Mouse (Mus musculus) hematopoietic multipotent progenitor cell, adult 10-12 weeks (in vitro differentiated cells): ENCODE data around the gene Tnn. TPM values are rescaled to one million over a fixed set of nuclear protein-coding genes. Genes with fewer than 3 reads are reported as not detected.

ENCODE experiments used
- polyA plus RNA-seq: library from polyadenylated mRNA; stranded (reverse); fragments of >175 nt; gene quantifications from 2 replicates; pipeline ENCODE4 v1.2.3, GENCODE M21; 2012; ENCODE audit warnings: low replicate concordance

The Tnn gene
- polyA plus RNA-seq = 0.03 TPM in 1 of 2 replicates, not detected in the other

DNA sequence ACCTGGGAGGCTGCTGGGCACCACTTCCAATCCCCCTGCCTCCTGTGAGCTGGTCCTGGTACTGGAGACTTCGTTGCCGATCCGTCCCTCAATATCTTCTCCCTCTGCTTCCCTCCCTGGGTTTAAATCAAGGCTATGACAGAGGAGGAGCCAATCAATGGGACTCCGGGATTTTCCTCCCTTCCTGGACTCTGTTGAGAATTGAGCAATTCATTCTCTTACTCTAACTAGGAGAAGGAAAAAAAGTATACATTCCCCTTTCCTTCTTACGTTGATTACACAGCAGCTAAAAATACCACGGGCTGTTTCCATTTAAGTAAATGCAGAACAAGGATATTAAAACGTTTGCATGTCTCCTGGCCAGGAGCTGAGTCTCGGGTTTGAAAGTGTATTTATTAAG, at the start of gene Tnn:
Gene Tnn, minus strand, starts transcription at position 101 of the 400 bp plus-strand sequence.

DNA sequence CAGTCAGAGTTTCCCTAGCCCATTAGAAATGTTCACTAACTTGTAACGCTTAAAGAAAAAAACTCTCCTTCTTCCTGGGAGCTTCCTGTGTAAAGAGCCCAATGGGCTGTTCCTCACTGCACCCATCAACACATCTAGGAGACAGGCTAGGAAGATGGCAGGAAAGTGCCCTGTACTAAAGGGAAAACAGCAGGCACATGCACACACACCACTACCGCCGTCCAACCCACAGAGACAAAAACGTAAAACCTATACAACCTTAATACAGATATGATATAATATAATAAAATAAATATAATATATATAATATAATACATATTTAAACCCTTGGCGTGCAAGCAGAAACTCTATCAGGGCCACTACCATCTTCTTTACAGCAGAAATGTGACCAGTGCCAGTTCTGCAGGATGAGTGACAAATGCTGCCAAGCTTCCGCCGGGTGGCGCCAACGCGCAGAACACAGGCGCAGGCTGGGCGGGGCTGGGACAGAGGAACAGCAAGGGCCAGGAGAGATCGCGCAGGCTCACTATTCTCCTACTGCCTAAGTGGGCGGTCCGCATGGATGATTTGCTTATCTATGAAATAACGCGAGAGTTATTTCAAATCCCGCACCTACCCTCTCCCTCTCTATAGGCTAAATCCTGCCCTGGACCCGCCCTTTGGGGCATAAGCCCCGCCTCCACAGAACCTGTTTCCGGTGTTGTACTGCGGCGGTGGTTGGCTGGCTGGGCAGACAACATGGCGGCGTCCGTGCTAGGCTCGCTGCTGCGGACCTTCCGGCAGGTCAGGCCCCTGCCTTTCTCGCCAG, 41.4 kb upstream of the Tnn start, which contains the start of gene Mrps14:
Gene Mrps14, plus strand, starts transcription at position 687 of the 808 bp plus-strand sequence.

GRCm38 (mm10) chr1:160044237-160045021, 109.0 kb downstream of the Tnn start, which contains the start of gene 4930523C07Rik:
4930523C07Rik (plus strand) TSS chr1:160044382.

Other genes with a start within 250 kb of the Tnn start
- 40.1 and 47.9 TPM in 2 replicates for gene 4930523C07Rik, start 109.2 kb downstream of the Tnn start, polyA plus RNA-seq
- 2.8 and 3.4 TPM in 2 replicates for gene Mrps14, start 41.6 kb upstream of the Tnn start, polyA plus RNA-seq
- 32.2 and 33.9 TPM in 2 replicates for gene Cacybp, start 59.3 kb upstream of the Tnn start, polyA plus RNA-seq